Mouse (Mus musculus): ENCODE measurements at regions not wholly inside any gene's neighbourhood (a gene's known extent, or its start where the extent isn't known, plus 50 kb on each side); places are given as distances from the start of the nearest gene placed in this dataset.

DNA sequence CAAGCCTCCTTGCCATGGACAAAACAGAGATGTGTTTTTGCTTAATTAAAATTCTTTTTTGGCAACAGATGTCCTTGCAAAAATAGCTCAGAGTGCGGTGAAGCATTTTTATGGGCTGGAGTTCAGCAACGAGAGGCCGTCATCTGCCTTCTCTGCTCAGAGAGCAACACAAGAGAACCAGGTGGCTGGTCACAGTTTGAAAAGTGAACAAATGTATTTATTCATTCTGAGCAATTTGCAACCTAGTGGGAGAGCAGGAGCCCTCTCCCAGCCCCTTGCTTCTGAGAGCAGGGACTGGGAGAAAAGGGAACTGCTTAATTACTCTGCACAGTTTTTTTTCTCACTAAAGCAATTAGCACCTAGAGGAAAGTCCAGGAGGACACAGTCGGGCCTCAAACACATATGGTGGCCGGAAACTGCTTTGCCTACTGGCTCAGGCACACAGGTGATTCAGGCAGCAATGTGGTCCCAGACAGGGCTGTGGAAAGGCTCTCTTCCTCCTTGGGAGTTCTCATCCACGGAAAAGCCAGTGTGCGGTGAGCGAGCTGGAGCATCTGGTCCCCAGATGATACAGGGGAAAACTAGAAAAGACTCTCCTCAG lies 714.9 kb upstream of the Acvr2a start:
- TF ChIP-seq TCF12 (IDR thresholded peaks at IDR 0.05; ENCODE audit: insufficient read depth, poor library complexity, severe bottlenecking) (no peak), REST (IDR thresholded peaks at IDR 0.05; ENCODE audit: insufficient read depth, insufficient read length) (no peak), MAX (IDR thresholded peaks at IDR 0.05; ENCODE audit: low read depth) (no peak), E2F4 (IDR thresholded peaks at IDR 0.05; ENCODE audit: insufficient read depth) (no peak), CEBPB (IDR thresholded peaks at IDR 0.05; ENCODE audit: insufficient read depth, poor library complexity, severe bottlenecking) (no peak), POLR2AphosphoS2 (IDR thresholded peaks at IDR 0.05; ENCODE audit: insufficient read length, low read depth) (no peak), SRF (IDR thresholded peaks at IDR 0.05; ENCODE audit: control insufficient read depth, insufficient read length, low read depth) (no peak)
- H3ac ChIP-seq (ENCODE audit: control insufficient read depth, insufficient read length) = no peak overlapping the region
- H3K79me2 ChIP-seq (ENCODE audit: control insufficient read depth, insufficient read depth) = no peaks in the 10 kb centered on the region
- H3K36me3 ChIP-seq (ENCODE audit: control insufficient read depth, insufficient read depth) = no peaks in the 10 kb centered on the region
- no peaks in the 10 kb centered on the region for H3K27me3 ChIP-seq (ENCODE audit: control insufficient read depth, insufficient read depth, insufficient read length)
- peak overlapping the region; percentile 18 for H3K4me2 ChIP-seq (ENCODE audit: low read depth)
- no peak overlapping the region for H3K4me3 ChIP-seq

- no peak overlapping the region for H3K4me3 ChIP-seq
- H3K79me2 ChIP-seq (ENCODE audit: control insufficient read depth, insufficient read depth) = no peaks in the 10 kb centered on the region
- no peak overlapping the region for H3ac ChIP-seq (ENCODE audit: control insufficient read depth, insufficient read length)
- no peaks in the 10 kb centered on the region for H3K27me3 ChIP-seq (ENCODE audit: control insufficient read depth, insufficient read depth, insufficient read length)
- H3K4me2 ChIP-seq (ENCODE audit: low read depth) = no peak overlapping the region
- no peak for TF ChIP-seq TCF3 (IDR thresholded peaks at IDR 0.05; ENCODE audit: insufficient read length, low read depth)
- TF ChIP-seq MYOG (IDR thresholded peaks at IDR 0.05; ENCODE audit: control insufficient read depth in 1 of 3, insufficient read depth in 1 of 3, insufficient read length in 2 of 3, low read depth in 2 of 3) = no peak
- TF ChIP-seq USF1 (IDR thresholded peaks at IDR 0.05; ENCODE audit: low read depth) = no peak
- no peak for TF ChIP-seq REST (IDR thresholded peaks at IDR 0.05; ENCODE audit: insufficient read depth, insufficient read length)
- TF ChIP-seq TCF12 (IDR thresholded peaks at IDR 0.05; ENCODE audit: insufficient read depth, poor library complexity, severe bottlenecking) = no peak
- TF ChIP-seq SRF (IDR thresholded peaks at IDR 0.05; ENCODE audit: control insufficient read depth, insufficient read length, low read depth) = no peak
- no peak for TF ChIP-seq E2F4 (IDR thresholded peaks at IDR 0.05; ENCODE audit: insufficient read depth)
- TF ChIP-seq CEBPB (IDR thresholded peaks at IDR 0.05; ENCODE audit: insufficient read depth, poor library complexity, severe bottlenecking) = no peak
- TF ChIP-seq MAX (IDR thresholded peaks at IDR 0.05; ENCODE audit: low read depth) = no peak
- TF ChIP-seq POLR2A (IDR thresholded peaks at IDR 0.05; ENCODE audit: insufficient read length, low read depth) = no peak
- no peak for TF ChIP-seq POLR2AphosphoS2 (IDR thresholded peaks at IDR 0.05; ENCODE audit: insufficient read length, low read depth)
- no peak for TF ChIP-seq MYOD1 (IDR thresholded peaks at IDR 0.05; ENCODE audit: control insufficient read depth in 1 of 3, insufficient read length in 2 of 3, low read depth in 2 of 3)
- no peaks in the 10 kb centered on the region for H3K36me3 ChIP-seq (ENCODE audit: control insufficient read depth, insufficient read depth)
Observed at GRCm38 (mm10) chr2:48123662-48124061, 690.2 kb upstream of the Acvr2a start.

GRCm38 (mm10) chr2:48138051-48138611 lies 675.8 kb upstream of the Acvr2a start:
- Histone ChIP-seq H3K36me3 (ENCODE audit: control insufficient read depth, insufficient read depth) (no peaks in the 10 kb centered on the region), H3K4me2 (ENCODE audit: low read depth) (no peak overlapping the region), H3K79me2 (ENCODE audit: control insufficient read depth, insufficient read depth) (no peaks in the 10 kb centered on the region), H3K27me3 (ENCODE audit: control insufficient read depth, insufficient read depth, insufficient read length) (no peaks in the 10 kb centered on the region), H3K4me3 (no peak overlapping the region), H3ac (ENCODE audit: control insufficient read depth, insufficient read length) (no peak overlapping the region)
- TF ChIP-seq TCF3 (IDR thresholded peaks at IDR 0.05; ENCODE audit: insufficient read length, low read depth) = no peak
- no peak for TF ChIP-seq SRF (IDR thresholded peaks at IDR 0.05; ENCODE audit: control insufficient read depth, insufficient read length, low read depth)
- TF ChIP-seq POLR2A (IDR thresholded peaks at IDR 0.05; ENCODE audit: insufficient read length, low read depth) = no peak
- no peak for TF ChIP-seq E2F4 (IDR thresholded peaks at IDR 0.05; ENCODE audit: insufficient read depth)
- TF ChIP-seq REST (IDR thresholded peaks at IDR 0.05; ENCODE audit: insufficient read depth, insufficient read length) = no peak
- no peak for TF ChIP-seq TCF12 (IDR thresholded peaks at IDR 0.05; ENCODE audit: insufficient read depth, poor library complexity, severe bottlenecking)
- no peak for TF ChIP-seq MAX (IDR thresholded peaks at IDR 0.05; ENCODE audit: low read depth)
- no peak for TF ChIP-seq USF1 (IDR thresholded peaks at IDR 0.05; ENCODE audit: low read depth)
- TF ChIP-seq MYOG (IDR thresholded peaks at IDR 0.05; ENCODE audit: control insufficient read depth in 1 of 3, insufficient read depth in 1 of 3, insufficient read length in 2 of 3, low read depth in 2 of 3) = peak in 1 of 3 experiments; percentile 34
- TF ChIP-seq CEBPB (IDR thresholded peaks at IDR 0.05; ENCODE audit: insufficient read depth, poor library complexity, severe bottlenecking) = no peak
- peak; percentile 35 to 73 (median 47) for TF ChIP-seq MYOD1 (IDR thresholded peaks at IDR 0.05; ENCODE audit: control insufficient read depth in 1 of 3, insufficient read length in 2 of 3, low read depth in 2 of 3)
- TF ChIP-seq POLR2AphosphoS2 (IDR thresholded peaks at IDR 0.05; ENCODE audit: insufficient read length, low read depth) = no peak

GRCm38 (mm10) chr2:48141281-48141680 lies 672.6 kb upstream of the Acvr2a start:
- H3ac ChIP-seq (ENCODE audit: control insufficient read depth, insufficient read length) = no peak overlapping the region
- H3K27me3 ChIP-seq (ENCODE audit: control insufficient read depth, insufficient read depth, insufficient read length) = no peaks in the 10 kb centered on the region
- H3K4me2 ChIP-seq (ENCODE audit: low read depth) = no peak overlapping the region
- no peak for TF ChIP-seq MYOG (IDR thresholded peaks at IDR 0.05; ENCODE audit: control insufficient read depth in 1 of 3, insufficient read depth in 1 of 3, insufficient read length in 2 of 3, low read depth in 2 of 3)
- TF ChIP-seq USF1 (IDR thresholded peaks at IDR 0.05; ENCODE audit: low read depth) = no peak
- no peak for TF ChIP-seq MYOD1 (IDR thresholded peaks at IDR 0.05; ENCODE audit: control insufficient read depth in 1 of 3, insufficient read length in 2 of 3, low read depth in 2 of 3)
- H3K4me3 ChIP-seq = no peak overlapping the region
- no peaks in the 10 kb centered on the region for H3K79me2 ChIP-seq (ENCODE audit: control insufficient read depth, insufficient read depth)
- H3K36me3 ChIP-seq (ENCODE audit: control insufficient read depth, insufficient read depth) = no peaks in the 10 kb centered on the region

DNA sequence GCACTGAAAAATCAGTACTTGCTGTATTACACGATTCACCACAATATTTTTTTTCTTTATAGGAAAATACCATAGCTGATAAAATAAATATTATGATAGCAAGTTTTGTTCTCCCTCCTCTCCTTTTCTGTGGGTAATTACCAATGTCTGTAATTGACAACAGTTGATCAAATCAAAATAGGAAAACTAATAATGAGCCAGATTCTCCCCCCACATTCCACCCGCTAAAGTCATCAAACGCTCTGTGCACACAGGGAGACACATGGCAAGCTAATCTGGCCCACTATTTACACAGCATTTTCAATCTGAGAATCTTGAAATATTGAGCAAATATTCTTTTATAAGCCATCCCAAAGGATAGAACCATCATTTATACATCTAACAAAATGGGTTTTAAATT lies 659.2 kb upstream of the Acvr2a start:
- H3K4me2 ChIP-seq (ENCODE audit: low read depth) = no peak overlapping the region
- H3ac ChIP-seq (ENCODE audit: control insufficient read depth, insufficient read length) = no peak overlapping the region
- H3K27me3 ChIP-seq (ENCODE audit: control insufficient read depth, insufficient read depth, insufficient read length) = no peaks in the 10 kb centered on the region
- no peak for TF ChIP-seq MYOG (IDR thresholded peaks at IDR 0.05; ENCODE audit: control insufficient read depth in 1 of 3, insufficient read depth in 1 of 3, insufficient read length in 2 of 3, low read depth in 2 of 3)
- no peak for TF ChIP-seq E2F4 (IDR thresholded peaks at IDR 0.05; ENCODE audit: insufficient read depth)
- no peak for TF ChIP-seq REST (IDR thresholded peaks at IDR 0.05; ENCODE audit: insufficient read depth, insufficient read length)
- TF ChIP-seq MAX (IDR thresholded peaks at IDR 0.05; ENCODE audit: low read depth) = no peak
- TF ChIP-seq CEBPB (IDR thresholded peaks at IDR 0.05; ENCODE audit: insufficient read depth, poor library complexity, severe bottlenecking) = no peak
- TF ChIP-seq POLR2AphosphoS2 (IDR thresholded peaks at IDR 0.05; ENCODE audit: insufficient read length, low read depth) = no peak
- no peak for TF ChIP-seq POLR2A (IDR thresholded peaks at IDR 0.05; ENCODE audit: insufficient read length, low read depth)
- no peak for TF ChIP-seq TCF3 (IDR thresholded peaks at IDR 0.05; ENCODE audit: insufficient read length, low read depth)
- no peak for TF ChIP-seq SRF (IDR thresholded peaks at IDR 0.05; ENCODE audit: control insufficient read depth, insufficient read length, low read depth)
- TF ChIP-seq MYOD1 (IDR thresholded peaks at IDR 0.05; ENCODE audit: control insufficient read depth in 1 of 3, insufficient read length in 2 of 3, low read depth in 2 of 3) = no peak
- no peak for TF ChIP-seq USF1 (IDR thresholded peaks at IDR 0.05; ENCODE audit: low read depth)
- no peak for TF ChIP-seq TCF12 (IDR thresholded peaks at IDR 0.05; ENCODE audit: insufficient read depth, poor library complexity, severe bottlenecking)
- no peaks in the 10 kb centered on the region for H3K79me2 ChIP-seq (ENCODE audit: control insufficient read depth, insufficient read depth)
- H3K36me3 ChIP-seq (ENCODE audit: control insufficient read depth, insufficient read depth) = no peaks in the 10 kb centered on the region
- H3K4me3 ChIP-seq = no peak overlapping the region
